Mouse (Mus musculus): ENCODE data around the gene Trappc6a. TPM values are rescaled to one million over a fixed set of nuclear protein-coding genes. Genes with fewer than 3 reads are reported as not detected.
A peak's percentile ranks its signal among the peaks of the same experiment; 100 is the strongest.

Gene Trappc6a
- polyA plus RNA-seq, 1 experiment from 2014 or later = 52.5 TPM

GRCm38 (mm10) chr7:19561431-19561764 is 53.2 kb downstream of the Trappc6a start:
- H3K4me3 ChIP-seq (ENCODE audit: low read depth, low read length) = peak overlapping the region; percentile 99
- peak overlapping the region; percentile 87 for H3K27ac ChIP-seq (ENCODE audit: low read depth)
- H3K9me3 ChIP-seq (ENCODE audit: low read length) = no peaks in the 10 kb centered on the region
- ATAC-seq (peak; percentile 4; the same call in 1 of the 2 replicates), DNase-seq (peak; percentile 38)
- TF ChIP-seq EP300 (IDR thresholded peaks at IDR 0.05; ENCODE audit: low read depth) (no peak), CTCF (IDR thresholded peaks at IDR 0.05; ENCODE audit: low read depth) (no peak)
- no peaks in the 10 kb centered on the region for H3K27me3 ChIP-seq (ENCODE audit: insufficient read depth, low read length)
- H3K9ac ChIP-seq (replicated peaks) = peak overlapping the region; percentile 99
- H3K36me3 ChIP-seq (replicated peaks; ENCODE audit: insufficient read depth, low read length) = peaks cover 35% of the 10 kb centered on the region
- 2% methylated on average over 11 of the region's 11 CpGs for WGBS (ENCODE audit: insufficient replicate concordance)
- H3K4me2 ChIP-seq (ENCODE audit: low read depth, low read length) = peak overlapping the region; percentile 95
- peaks cover 48% of the 10 kb centered on the region for H3K4me1 ChIP-seq (ENCODE audit: insufficient read depth)

- H3K4me1 ChIP-seq (ENCODE audit: insufficient read depth) = peaks cover 47% of the 10 kb centered on the region
- ATAC-seq = peak; percentile 87
Observed at GRCm38 (mm10) chr7:19561765-19562642, 53.8 kb downstream of the Trappc6a start.

GRCm38 (mm10) chr7:19562643-19563410 is 54.6 kb downstream of the Trappc6a start, which contains the start of gene Ppp1r37:
Gene Ppp1r37, minus strand, starts transcription at chr7:19563076.
- Histone ChIP-seq H3K27ac (ENCODE audit: low read depth) (peak within 1 kb of the TSS; percentile 87), H3K4me1 (ENCODE audit: insufficient read depth) (peaks cover 45% of the 10 kb centered on the region), H3K9ac (replicated peaks) (peak within 1 kb of the TSS; percentile 99), H3K4me3 (ENCODE audit: low read depth, low read length) (peak within 1 kb of the TSS; percentile 99), H3K36me3 (replicated peaks; ENCODE audit: insufficient read depth, low read length) (peaks cover 33% of the 10 kb centered on the region), H3K9me3 (ENCODE audit: low read length) (no peaks in the 10 kb centered on the region), H3K27me3 (ENCODE audit: insufficient read depth, low read length) (no peaks in the 10 kb centered on the region), H3K4me2 (ENCODE audit: low read depth, low read length) (peak within 1 kb of the TSS; percentile 95)
- no peak for TF ChIP-seq CTCF (IDR thresholded peaks at IDR 0.05; ENCODE audit: low read depth)
- 0 out of 2 replicates have a peak, but pooled peaks have one; percentile 6 for TF ChIP-seq EP300 (IDR thresholded peaks at IDR 0.05; ENCODE audit: low read depth)
- DNase-seq = peak; percentile 57
- ATAC-seq = no peak
- 6% methylated on average over 19 of the region's 19 CpGs for WGBS (ENCODE audit: insufficient replicate concordance)

More at GRCm38 (mm10) chr7:19561765-19562642, 53.8 kb downstream of the Trappc6a start:
- H3K4me3 ChIP-seq (ENCODE audit: low read depth, low read length) = peak overlapping the region; percentile 99
- H3K4me2 ChIP-seq (ENCODE audit: low read depth, low read length) = peak overlapping the region; percentile 95
- peak; percentile 97 for DNase-seq
- WGBS (ENCODE audit: insufficient replicate concordance) = under 1% methylated on average over 95 of the region's 102 CpGs
- H3K27ac ChIP-seq (ENCODE audit: low read depth) = peak overlapping the region; percentile 87
- peak overlapping the region; percentile 99 for H3K9ac ChIP-seq (replicated peaks)
- TF ChIP-seq EP300 (IDR thresholded peaks at IDR 0.05; ENCODE audit: low read depth) = peak; percentile 67; the same call in 1 of the 2 replicates
- TF ChIP-seq CTCF (IDR thresholded peaks at IDR 0.05; ENCODE audit: low read depth) = no peak
- H3K36me3 ChIP-seq (replicated peaks; ENCODE audit: insufficient read depth, low read length) = peaks cover 37% of the 10 kb centered on the region
- H3K27me3 ChIP-seq (ENCODE audit: insufficient read depth, low read length) = no peaks in the 10 kb centered on the region
- H3K9me3 ChIP-seq (ENCODE audit: low read length) = no peaks in the 10 kb centered on the region

GRCm38 (mm10) chr7:19563884-19564283 is 55.7 kb downstream of the Trappc6a start:
- Histone ChIP-seq H3K27me3 (ENCODE audit: insufficient read depth, low read length) (no peaks in the 10 kb centered on the region), H3K36me3 (replicated peaks; ENCODE audit: insufficient read depth, low read length) (peaks cover 30% of the 10 kb centered on the region), H3K4me3 (ENCODE audit: low read depth, low read length) (peak overlapping the region; percentile 99; the same call in 1 of the 2 replicates), H3K27ac (ENCODE audit: low read depth) (peak overlapping the region; percentile 87), H3K9ac (replicated peaks) (peak overlapping the region; percentile 99), H3K4me2 (ENCODE audit: low read depth, low read length) (peak overlapping the region; percentile 95), H3K9me3 (ENCODE audit: low read length) (no peaks in the 10 kb centered on the region), H3K4me1 (ENCODE audit: insufficient read depth) (peaks cover 36% of the 10 kb centered on the region)
- 56% methylated on average over 3 of the region's 3 CpGs for WGBS (ENCODE audit: insufficient replicate concordance)
- peak; percentile 56 for DNase-seq
- TF ChIP-seq EP300 (IDR thresholded peaks at IDR 0.05; ENCODE audit: low read depth) (peak; percentile 96), CTCF (IDR thresholded peaks at IDR 0.05; ENCODE audit: low read depth) (no peak)
- peak; percentile 50 for ATAC-seq

DNA sequence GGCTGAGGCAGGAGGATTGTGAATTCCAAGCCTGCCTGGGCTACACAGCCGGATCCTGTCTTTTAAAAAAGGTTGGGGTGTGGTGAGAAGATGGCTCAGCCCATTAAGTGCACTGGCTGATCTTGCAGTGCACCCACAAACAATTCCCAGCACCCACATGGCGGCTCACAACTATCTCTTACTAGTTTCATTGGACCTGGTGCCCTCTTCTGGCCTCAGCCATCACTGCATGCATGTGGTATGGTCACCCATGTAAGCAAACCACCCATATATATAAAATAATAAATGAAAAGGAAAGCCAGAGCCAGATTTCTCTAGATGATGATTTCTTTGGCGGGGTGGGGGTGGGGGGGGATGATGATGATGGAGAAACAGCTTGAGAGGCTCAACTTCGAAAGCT is 56.3 kb downstream of the Trappc6a start:
- no peak for DNase-seq
- no peak for TF ChIP-seq EP300 (IDR thresholded peaks at IDR 0.05; ENCODE audit: low read depth)
- peak; percentile 44 for TF ChIP-seq CTCF (IDR thresholded peaks at IDR 0.05; ENCODE audit: low read depth)
- Histone ChIP-seq H3K9me3 (ENCODE audit: low read length) (no peaks in the 10 kb centered on the region), H3K4me1 (ENCODE audit: insufficient read depth) (peaks cover 31% of the 10 kb centered on the region), H3K4me3 (ENCODE audit: low read depth, low read length) (no peak overlapping the region), H3K36me3 (replicated peaks; ENCODE audit: insufficient read depth, low read length) (peaks cover 36% of the 10 kb centered on the region), H3K9ac (replicated peaks) (no peak overlapping the region), H3K4me2 (ENCODE audit: low read depth, low read length) (peak overlapping the region; percentile 95), H3K27me3 (ENCODE audit: insufficient read depth, low read length) (no peaks in the 10 kb centered on the region), H3K27ac (ENCODE audit: low read depth) (peak overlapping the region; percentile 87)
- ATAC-seq = no peak
- WGBS (ENCODE audit: insufficient replicate concordance) = 98% methylated on average over 4 of the region's 4 CpGs

Other genes with a start within 250 kb of the Trappc6a start
- 36.2 and 36.4 TPM in 2 replicates for gene Vasp, start 236.6 kb upstream of the Trappc6a start, polyA plus RNA-seq (2015; fragmentation: Nextera tagmentation; extraction: Ambion mirVana)
- 0.15 TPM in 1 of 2 replicates, not detected in the other for gene Ppm1n, start 228.3 kb upstream of the Trappc6a start, polyA plus RNA-seq (2015; fragmentation: Nextera tagmentation; extraction: Ambion mirVana)
- 1.5 and 4.6 TPM in 2 replicates for gene Rtn2, start 225.8 kb upstream of the Trappc6a start, polyA plus RNA-seq (2015; fragmentation: Nextera tagmentation; extraction: Ambion mirVana)
- gene Fosb, start 198.3 kb upstream of the Trappc6a start, polyA plus RNA-seq (2015; fragmentation: Nextera tagmentation; extraction: Ambion mirVana) = 0.06 TPM in 1 of 2 replicates, not detected in the other
- 9.6 and 9.8 TPM in 2 replicates for gene Ercc1, start 163.6 kb upstream of the Trappc6a start, polyA plus RNA-seq (2015; fragmentation: Nextera tagmentation; extraction: Ambion mirVana)
- gene Cd3eap, start 148.9 kb upstream of the Trappc6a start, polyA plus RNA-seq (2015; fragmentation: Nextera tagmentation; extraction: Ambion mirVana) = 7.7 and 7.8 TPM in 2 replicates
- gene Ppp1r13l, start 148.6 kb upstream of the Trappc6a start, polyA plus RNA-seq (2015; fragmentation: Nextera tagmentation; extraction: Ambion mirVana) = 0.47 and 0.69 TPM in 2 replicates
- 3.8 and 4.6 TPM in 2 replicates for gene Ercc2, start 126.4 kb upstream of the Trappc6a start, polyA plus RNA-seq (2015; fragmentation: Nextera tagmentation; extraction: Ambion mirVana)
- 0.12 and 0.32 TPM in 2 replicates for gene Klc3, start 104.3 kb upstream of the Trappc6a start, polyA plus RNA-seq (2015; fragmentation: Nextera tagmentation; extraction: Ambion mirVana)
- 5.3 and 94.1 TPM in 2 replicates for gene Ckm, start 103.6 kb upstream of the Trappc6a start, polyA plus RNA-seq (2015; fragmentation: Nextera tagmentation; extraction: Ambion mirVana)
- 1.8 and 2.0 TPM in 2 replicates for gene Mark4, start 49.6 kb upstream of the Trappc6a start, polyA plus RNA-seq (2015; fragmentation: Nextera tagmentation; extraction: Ambion mirVana)
- 1.1 and 1.7 TPM in 2 replicates for gene Exoc3l2, start 45.1 kb upstream of the Trappc6a start, polyA plus RNA-seq (2015; fragmentation: Nextera tagmentation; extraction: Ambion mirVana)
- gene Bloc1s3, start within 50 bp of the Trappc6a start, polyA plus RNA-seq (2015; fragmentation: Nextera tagmentation; extraction: Ambion mirVana) = 0.94 and 1.1 TPM in 2 replicates
- not detected in 2 replicates for gene Nkpd1, start 9.4 kb downstream of the Trappc6a start, polyA plus RNA-seq (2015; fragmentation: Nextera tagmentation; extraction: Ambion mirVana)
- gene Ppp1r37, start 54.7 kb downstream of the Trappc6a start, polyA plus RNA-seq (2015; fragmentation: Nextera tagmentation; extraction: Ambion mirVana) = 8.1 and 8.3 TPM in 2 replicates
- 0.89 and 1.2 TPM in 2 replicates for gene Zfp296, start 68.9 kb downstream of the Trappc6a start, polyA plus RNA-seq (2015; fragmentation: Nextera tagmentation; extraction: Ambion mirVana)
- gene Gemin7, start 69.2 kb downstream of the Trappc6a start, polyA plus RNA-seq (2015; fragmentation: Nextera tagmentation; extraction: Ambion mirVana) = 61.7 and 66.9 TPM in 2 replicates
- gene Clasrp, start 96.1 kb downstream of the Trappc6a start, polyA plus RNA-seq (2015; fragmentation: Nextera tagmentation; extraction: Ambion mirVana) = 7.6 and 8.1 TPM in 2 replicates
- 2.2 and 2.3 TPM in 2 replicates for gene Relb, start 121.0 kb downstream of the Trappc6a start, polyA plus RNA-seq (2015; fragmentation: Nextera tagmentation; extraction: Ambion mirVana)
- gene Clptm1, start 156.6 kb downstream of the Trappc6a start, polyA plus RNA-seq (2015; fragmentation: Nextera tagmentation; extraction: Ambion mirVana) = 40.3 and 44.4 TPM in 2 replicates
- 2,864 and 3,070 TPM in 2 replicates for gene Apoc2, start 169.5 kb downstream of the Trappc6a start, polyA plus RNA-seq (2015; fragmentation: Nextera tagmentation; extraction: Ambion mirVana)
- gene Gm44805, start 173.0 kb downstream of the Trappc6a start, polyA plus RNA-seq (2015; fragmentation: Nextera tagmentation; extraction: Ambion mirVana) = 187 and 234 TPM in 2 replicates
- 2,808 and 2,914 TPM in 2 replicates for gene Apoc4, start 173.1 kb downstream of the Trappc6a start, polyA plus RNA-seq (2015; fragmentation: Nextera tagmentation; extraction: Ambion mirVana)
- 5,234 and 5,457 TPM in 2 replicates for gene Apoc1, start 184.3 kb downstream of the Trappc6a start, polyA plus RNA-seq (2015; fragmentation: Nextera tagmentation; extraction: Ambion mirVana)
- gene Apoe, start 190.8 kb downstream of the Trappc6a start, polyA plus RNA-seq (2015; fragmentation: Nextera tagmentation; extraction: Ambion mirVana) = 20,006 and 20,209 TPM in 2 replicates
- 81.5 and 83.6 TPM in 2 replicates for gene Tomm40, start 207.0 kb downstream of the Trappc6a start, polyA plus RNA-seq (2015; fragmentation: Nextera tagmentation; extraction: Ambion mirVana)
- 51.0 and 51.3 TPM in 2 replicates for gene Nectin2, start 242.1 kb downstream of the Trappc6a start, polyA plus RNA-seq (2015; fragmentation: Nextera tagmentation; extraction: Ambion mirVana)